In genomic region chr17:81004454-81004853, GRCm38 (mm10) we compare ENCODE assay signal across 18 mouse cellular contexts.
"Had no signal": no experiment of that assay in that cellular context is flagged by ENCODE, and none has a peak within 500 bp of the region (broad histone marks: within the 10 kb centered on the region; RNA-seq: fewer than 3 reads in every experiment).

No protein-coding gene starts in this region.

- H3K27me3 ChIP-seq: kidney, embryonic 15.5 days; limb, embryonic 13.5 days; liver, embryonic 12.5 days; liver, embryonic 15.5 days; midbrain, embryonic 12.5 days; midbrain, embryonic 15.5 days; neural tube, embryonic 12.5 days had no signal

- H3K9me3 ChIP-seq: kidney, embryonic 15.5 days; limb, embryonic 10.5 days; limb, embryonic 13.5 days; liver, embryonic 12.5 days; liver, embryonic 15.5 days; midbrain, embryonic 12.5 days; midbrain, embryonic 15.5 days; neural tube, embryonic 12.5 days had no signal

- H3K36me3 ChIP-seq: kidney, embryonic 15.5 days; limb, embryonic 10.5 days; limb, embryonic 13.5 days; liver, embryonic 12.5 days; liver, embryonic 15.5 days; midbrain, embryonic 12.5 days; midbrain, embryonic 15.5 days; neural tube, embryonic 12.5 days had no signal

- ATAC-seq: liver, embryonic 12.5 days; midbrain, embryonic 15.5 days had no signal

- H3K4me2 ChIP-seq: kidney, embryonic 15.5 days; limb, embryonic 13.5 days; liver, embryonic 12.5 days; liver, embryonic 15.5 days; midbrain, embryonic 12.5 days; midbrain, embryonic 15.5 days; neural tube, embryonic 12.5 days had no signal

- H3K4me3 ChIP-seq: kidney, embryonic 15.5 days; layer of hippocampus, adult 2 months; limb, embryonic 10.5 days; limb, embryonic 13.5 days; liver, embryonic 12.5 days; liver, embryonic 15.5 days; midbrain, embryonic 12.5 days; midbrain, embryonic 15.5 days; neural tube, embryonic 12.5 days had no signal

- H3K9ac ChIP-seq: kidney, embryonic 15.5 days; limb, embryonic 13.5 days; liver, embryonic 12.5 days; liver, embryonic 15.5 days; midbrain, embryonic 12.5 days; midbrain, embryonic 15.5 days; neural tube, embryonic 12.5 days had no signal

- H3K27ac ChIP-seq: kidney, embryonic 15.5 days; layer of hippocampus, adult 2 months; limb, embryonic 10.5 days; limb, embryonic 13.5 days; liver, embryonic 12.5 days; liver, embryonic 15.5 days; macrophage; midbrain, embryonic 12.5 days; midbrain, embryonic 15.5 days; neural tube, embryonic 12.5 days had no signal

- DNase-seq: kidney, adult 11 months; kidney, adult 8-10 months; kidney, postnatal 14 days; layer of hippocampus, adult 9-11 months; liver; lung, postnatal 10 days; thymus, adult 18-20 months; thymus, postnatal 36 days had no signal

- H3K4me1 ChIP-seq: liver, embryonic 12.5 days; liver, embryonic 15.5 days had no signal
